Mouse (Mus musculus): ENCODE data around the gene Frat2.

- TF ChIP-seq CTCF (IDR thresholded peaks at IDR 0.05 in 2 of 3, conservative IDR thresholded peaks at IDR 0.05 in 1 of 3; ENCODE audit: control insufficient read depth in 1 of 3, insufficient read depth in 1 of 3, low read depth in 2 of 3, low read length in 3 of 3, poor library complexity in 1 of 3, severe bottlenecking in 1 of 3) (peak in 2 of 3 experiments; percentile 55 to 63; a peak in 5 of 6 replicates), SIN3A (IDR thresholded peaks at IDR 0.05; ENCODE audit: low read length) (no peak), ZNF384 (IDR thresholded peaks at IDR 0.05; ENCODE audit: low read depth, low read length) (no peak), ETS1 (IDR thresholded peaks at IDR 0.05; ENCODE audit: low read depth, low read length) (0 out of 2 replicates have a peak, but pooled peaks have one; percentile 41), ZC3H11A (IDR thresholded peaks at IDR 0.05; ENCODE audit: low read depth, low read length) (peak; percentile 29), POLR2AphosphoS2 (IDR thresholded peaks at IDR 0.05; ENCODE audit: low read length) (peak; percentile 17; the same call in 1 of the 2 replicates), ZMIZ1 (IDR thresholded peaks at IDR 0.05; ENCODE audit: low read depth, low read length) (no peak), POLR2A (IDR thresholded peaks at IDR 0.05; ENCODE audit: control insufficient read depth in 1 of 2, insufficient read depth in 1 of 2, low read depth in 1 of 2, low read length in 2 of 2, poor library complexity in 1 of 2) (no peak), HCFC1 (IDR thresholded peaks at IDR 0.05; ENCODE audit: low read depth, low read length) (no peak), POLR2AphosphoS5 (IDR thresholded peaks at IDR 0.05; ENCODE audit: borderline replicate concordance, low read depth, low read length) (no peak), GATA1 (IDR thresholded peaks at IDR 0.05; ENCODE audit: low read depth, low read length) (no peak), EP300 (IDR thresholded peaks at IDR 0.05; ENCODE audit: low read depth in 1 of 2, low read length in 2 of 2) (peak in 1 of 2 experiments; percentile 25; a peak in 1 of 4 replicates), TCF12 (IDR thresholded peaks at IDR 0.05; ENCODE audit: low read depth, low read length) (no peak)
These were observed 3.6 kb downstream of the Frat2 start for GRCm38 (mm10) chr19:41844345-41844744.

All from MEL (cell line).